Mouse (Mus musculus) spleen, adult 18-20 months (tissue): Measurements from ENCODE around the gene Plcxd2.

ENCODE experiments used
- DNase-seq, 2 experiments: peaks; one replicate each; pipeline ENCODE4 v3.0.0; 2022; ENCODE audit warnings: mixed read lengths in 2 of 2

The Plcxd2 gene

DNA sequence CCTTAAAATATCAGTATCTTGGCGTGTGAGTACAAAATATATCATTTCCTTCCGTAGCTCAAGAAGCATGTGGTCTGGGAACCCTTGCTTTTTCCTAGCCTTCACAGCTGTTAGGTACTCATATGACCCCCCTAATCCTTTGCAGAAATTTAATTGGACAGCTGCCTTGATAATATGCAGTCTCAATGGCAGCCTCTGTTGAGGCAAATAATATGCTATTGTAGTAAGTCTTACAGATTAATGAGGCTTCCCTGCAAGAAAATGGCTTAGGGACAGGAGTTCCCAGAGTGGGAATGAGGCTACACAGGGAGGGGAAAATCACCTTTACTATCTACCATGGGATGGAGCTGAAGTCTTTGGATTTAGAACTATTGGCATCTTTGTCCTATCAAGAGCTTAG, 73.5 kb downstream of the Plcxd2 start:
- no peak for DNase-seq

DNA sequence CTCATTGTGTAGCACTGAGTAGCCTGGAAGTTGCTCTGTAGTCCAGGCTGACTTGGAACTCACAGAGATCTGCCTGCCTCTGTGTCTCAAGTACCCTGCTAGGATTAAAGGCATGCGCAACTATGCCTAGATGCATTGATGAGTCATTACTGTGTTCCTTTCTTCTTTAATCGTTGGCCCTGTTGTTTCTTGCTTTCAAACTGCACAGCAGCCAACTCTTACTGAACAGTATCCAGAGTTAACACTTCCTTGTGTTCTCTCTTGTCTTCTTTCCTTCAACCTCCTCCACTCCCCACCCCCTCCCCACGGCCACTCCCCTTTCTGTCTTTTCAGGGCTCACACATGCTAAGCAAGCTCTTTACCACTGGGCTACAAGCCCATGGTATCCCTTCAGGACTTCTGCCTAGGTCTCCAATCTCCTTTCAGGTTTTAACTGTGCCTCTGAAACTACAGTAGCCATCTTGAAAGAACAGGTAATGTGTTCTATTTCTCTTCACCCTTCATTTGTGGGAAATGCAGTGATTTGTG, 74.0 kb downstream of the Plcxd2 start:
- DNase-seq: no peak

DNA sequence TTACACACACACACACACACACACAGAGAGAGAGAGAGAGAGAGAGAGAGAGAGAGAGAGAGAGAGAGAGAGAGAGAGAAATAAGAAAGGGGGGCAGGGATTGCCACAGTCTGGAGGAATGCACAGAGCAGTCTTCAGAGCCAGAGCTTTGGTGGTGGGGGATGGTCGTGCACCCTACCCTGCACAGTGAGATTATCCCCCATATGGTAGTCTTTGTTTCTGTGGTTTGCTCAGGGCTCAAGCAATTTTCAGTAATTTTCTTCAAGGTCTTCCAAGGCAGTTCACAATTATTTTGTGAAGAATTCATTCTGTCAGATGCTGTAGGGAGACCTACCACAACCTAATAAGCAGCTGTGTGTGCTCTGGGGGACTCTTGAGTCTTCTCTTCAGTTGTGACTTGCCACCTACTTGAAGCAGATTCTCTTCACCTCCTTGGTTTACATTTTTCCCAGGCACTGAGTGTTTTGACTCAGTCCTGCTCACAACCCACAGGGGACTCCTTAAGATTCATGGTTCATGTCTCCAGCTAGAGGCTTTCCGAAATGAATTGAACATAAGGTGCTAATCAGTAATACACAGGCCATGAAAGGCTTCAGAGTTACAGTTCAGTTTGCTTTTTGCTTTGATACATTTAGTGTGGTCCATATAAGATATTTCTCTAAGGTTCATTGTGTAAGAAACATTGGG, 75.2 kb downstream of the Plcxd2 start:
- no peak for DNase-seq

DNA sequence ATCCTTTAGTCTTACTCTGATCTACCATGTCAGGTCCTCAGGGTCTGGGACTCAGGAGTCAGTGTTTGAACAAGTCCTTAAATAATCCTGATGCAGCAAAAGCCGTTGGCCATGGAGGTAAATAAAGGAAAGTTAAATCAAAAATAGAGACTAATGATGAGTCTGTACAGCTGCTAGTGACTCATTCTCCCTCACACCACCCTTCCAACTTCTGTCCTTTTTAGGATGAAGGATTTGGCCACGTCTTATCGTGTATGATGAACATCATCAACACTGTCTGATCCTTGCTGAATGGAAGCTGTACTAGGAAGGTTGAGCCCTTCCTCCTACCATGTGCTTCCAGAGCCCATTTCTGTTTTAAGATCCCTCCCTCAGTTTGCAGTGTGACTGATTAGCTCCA, 79.7 kb downstream of the Plcxd2 start:
- no peak for DNase-seq

DNA sequence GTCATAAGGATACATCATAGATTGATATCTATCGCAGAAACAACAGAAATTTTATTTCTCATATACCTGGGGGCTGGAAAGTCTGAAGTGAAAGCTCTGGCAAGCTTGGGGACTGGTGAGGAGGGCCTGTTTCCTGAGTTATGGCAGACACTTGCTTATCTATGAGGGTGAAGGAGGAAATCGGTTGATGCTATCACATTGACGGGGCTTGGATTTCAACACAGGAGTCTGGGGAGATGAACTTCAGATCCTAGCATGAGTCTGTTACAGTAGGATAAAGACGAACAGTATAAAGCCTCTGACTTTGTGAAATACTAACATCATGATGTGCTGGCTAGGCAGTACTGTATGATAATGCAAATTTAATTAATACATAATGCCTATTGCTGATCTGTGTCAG, 81.9 kb downstream of the Plcxd2 start:
- DNase-seq: no peak

DNA sequence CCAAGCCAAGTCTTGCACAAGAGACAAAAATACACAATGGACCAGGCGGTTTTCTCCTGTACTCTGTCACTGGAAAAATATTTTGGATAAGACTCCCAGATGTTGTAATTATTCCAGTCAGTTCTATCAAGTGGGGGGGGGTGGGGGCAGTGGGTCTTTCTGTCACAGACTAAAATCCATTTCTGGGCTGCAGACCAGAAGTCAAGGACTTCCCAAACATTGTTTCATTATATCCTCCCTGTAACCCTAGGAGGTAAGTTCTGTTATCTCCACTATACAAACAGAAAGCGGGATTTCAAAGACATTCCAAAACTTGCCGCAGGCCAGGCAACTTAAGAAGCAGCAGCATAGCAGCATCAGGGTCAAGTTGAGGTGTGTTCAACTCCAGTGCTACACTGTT, 82.4 kb downstream of the Plcxd2 start:
- DNase-seq: no peak

DNA sequence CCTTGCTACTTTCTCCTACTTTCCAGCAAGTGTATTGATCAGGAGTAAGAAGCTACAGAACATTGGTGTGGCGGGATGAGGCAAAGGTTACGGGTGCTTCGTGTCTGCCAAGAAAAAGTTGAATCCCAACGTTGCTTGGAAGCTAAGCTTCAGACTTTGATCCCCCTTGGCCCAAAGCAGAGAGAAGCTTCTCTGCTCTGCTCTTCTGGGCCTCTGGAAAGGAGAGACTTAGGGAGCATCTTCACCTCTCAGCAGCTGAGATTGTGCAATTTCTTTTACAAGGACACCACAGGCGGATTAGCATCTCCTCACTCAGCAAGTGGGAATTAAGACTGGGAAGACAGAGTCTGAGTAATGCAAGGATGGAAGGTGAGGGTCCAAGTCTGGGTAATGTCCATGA, 83.1 kb downstream of the Plcxd2 start:
- DNase-seq: no peak

DNA sequence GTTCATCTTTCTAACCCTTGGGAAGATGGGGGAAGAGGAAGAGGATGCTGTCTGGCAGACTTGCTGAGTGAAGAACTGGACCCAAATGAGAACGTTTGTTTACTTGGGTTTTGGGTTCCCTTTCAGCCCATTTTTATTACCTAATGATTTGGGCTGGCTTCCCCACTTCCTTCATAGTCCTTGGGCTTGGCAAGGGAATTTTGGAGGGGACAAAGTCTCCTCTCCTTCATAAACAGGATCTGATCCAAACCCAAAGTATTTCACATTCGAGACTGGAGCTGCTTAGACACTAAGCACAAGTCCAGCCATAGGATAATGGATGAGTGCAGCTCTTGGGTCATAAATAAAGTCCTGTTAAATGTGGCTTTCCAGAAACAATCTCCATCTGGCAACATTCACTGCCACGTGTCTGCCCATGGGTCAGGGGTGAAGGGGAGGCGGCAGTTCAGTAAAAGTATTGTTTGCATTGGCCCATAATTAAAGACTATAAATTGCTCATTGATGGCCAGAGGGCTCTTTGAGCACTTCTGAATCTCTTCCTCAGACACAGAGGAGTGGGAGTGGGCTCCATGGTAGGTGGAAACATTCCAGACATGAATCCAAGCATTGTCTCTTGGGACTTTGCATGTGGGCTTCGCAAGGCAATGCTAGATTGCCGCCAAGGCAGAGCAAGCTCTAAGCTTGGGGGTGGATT, 86.1 kb downstream of the Plcxd2 start:
- DNase-seq: no peak

DNA sequence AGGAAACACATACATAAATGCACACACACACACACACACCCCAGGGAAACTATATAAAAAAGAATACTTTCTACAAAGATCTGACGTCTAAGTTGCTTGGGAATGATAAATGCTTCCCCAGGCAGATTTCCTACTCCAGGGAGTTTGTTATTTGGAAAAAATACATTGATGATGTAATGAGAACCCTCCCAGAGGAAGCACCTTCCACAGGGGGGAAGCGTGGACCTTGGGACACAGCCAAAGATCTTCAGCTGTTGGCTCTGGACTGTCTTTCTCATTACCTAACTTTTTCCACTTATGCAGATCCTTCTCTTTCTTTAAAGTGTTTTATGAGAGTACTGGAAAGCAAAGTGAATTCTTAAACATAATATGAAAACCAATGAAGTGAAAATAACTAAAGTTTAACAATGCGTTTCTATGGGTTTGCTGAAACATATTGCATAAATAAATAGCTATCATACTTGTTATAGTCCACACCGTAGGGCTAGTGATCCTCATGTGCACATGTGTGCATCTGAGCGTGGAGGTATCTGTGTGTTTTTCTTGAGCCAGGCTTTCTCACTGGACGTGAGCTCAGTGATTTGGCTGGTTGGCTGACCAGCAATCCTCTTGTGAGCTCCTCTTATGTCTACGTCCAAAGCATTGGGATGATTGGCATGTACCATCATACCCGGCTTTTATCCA, 87.3 kb downstream of the Plcxd2 start:
- no peak for DNase-seq

DNA sequence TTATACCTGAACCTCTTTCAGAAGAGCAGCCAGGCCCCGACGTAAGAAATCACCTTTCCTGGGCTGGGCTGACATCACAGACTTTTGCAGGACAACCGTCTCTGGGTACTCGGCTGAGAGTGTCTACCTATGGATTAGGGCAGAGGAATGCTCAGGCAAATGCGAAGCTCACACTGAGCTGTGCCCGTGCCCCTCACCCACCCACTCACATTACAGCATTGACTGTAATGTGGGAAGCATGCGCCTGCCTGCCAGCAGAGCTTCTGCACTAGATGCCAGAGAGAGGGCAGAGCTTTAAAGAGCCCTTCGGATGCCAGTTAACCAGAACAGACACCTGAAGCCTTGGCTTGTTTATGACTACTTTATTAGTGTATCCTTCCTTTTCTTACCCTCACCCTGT, 90.4 kb downstream of the Plcxd2 start:
- DNase-seq: no peak
